Mouse (Mus musculus) thymus, adult 2 months (tissue): ENCODE results near the gene Yjefn3.

Source experiments
- CTCF ChIP-seq: fragments of 200-500 bp; IDR thresholded peaks from 2 replicates; pipeline ENCODE4 v1.5.1; 2012; ENCODE audit warnings: mild to moderate bottlenecking, control low read depth, low read length, moderate library complexity, borderline replicate concordance; ENCODE audit not compliant: control insufficient read depth, poor library complexity, insufficient read depth; ENCODE audit errors: extremely low read depth
- POLR2A ChIP-seq: fragments of 200-500 bp; IDR thresholded peaks from 2 replicates; pipeline ENCODE4 v1.6.1; 2012; ENCODE audit warnings: mild to moderate bottlenecking, low read length, control low read depth, moderate library complexity; ENCODE audit not compliant: control insufficient read depth, poor library complexity, insufficient read depth; ENCODE audit errors: extremely low read depth

DNA sequence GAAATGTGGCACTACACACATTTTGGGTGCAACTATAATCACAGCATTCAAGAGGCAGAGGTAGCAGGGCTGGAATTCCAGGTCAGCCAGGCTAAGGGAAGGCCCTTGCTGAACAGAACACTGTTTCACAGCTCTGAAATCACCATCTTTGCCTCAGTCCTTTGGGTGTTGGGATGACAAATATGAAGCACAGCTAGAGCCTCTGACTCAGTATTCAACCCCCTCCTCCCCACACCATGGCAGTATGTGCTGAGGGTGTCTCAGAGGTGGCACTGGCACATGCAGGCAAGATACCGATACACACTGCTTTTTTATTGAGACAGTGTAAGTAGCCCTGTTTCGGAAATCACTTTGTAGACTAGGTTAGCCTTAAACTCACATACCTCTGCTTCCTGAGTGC lies 3.7 kb upstream of the Yjefn3 start:
- TF ChIP-seq POLR2A (no peak), CTCF (no peak)
